Mouse (Mus musculus) kidney, postnatal 25 days (tissue): ENCODE data around the gene Fancb.
A peak's percentile ranks its signal among the peaks of the same experiment; 100 is the strongest.

Experiments
- DNase-seq, 2 experiments: peaks; one replicate each; pipeline ENCODE4 v3.0.0; 2021; ENCODE audit warnings: mixed read lengths in 2 of 2

Fancb gene

GRCm38 (mm10) chrX:164980193-164980775 is at the start of gene Fancb, which contains the start of gene Mospd2:
Gene Fancb, plus strand, starts transcription at chrX:164980592.
Gene Mospd2, minus strand, starts transcription at chrX:164980375.
- DNase-seq = peak; percentile 92 to 97

- no peak for DNase-seq
Measured at GRCm38 (mm10) chrX:164941540-164941939, 38.9 kb upstream of the Fancb start.

- DNase-seq = peak; percentile 13 to 52
Measured at GRCm38 (mm10) chrX:164951858-164952576, 28.4 kb upstream of the Fancb start.

- DNase-seq = no peak
Measured at GRCm38 (mm10) chrX:164952601-164953375, 27.6 kb upstream of the Fancb start.

- no peak for DNase-seq
Measured at GRCm38 (mm10) chrX:164965750-164966448, 14.5 kb upstream of the Fancb start.

- DNase-seq = no peak
Measured at GRCm38 (mm10) chrX:164971206-164971605, 9.2 kb upstream of the Fancb start.

GRCm38 (mm10) chrX:164978866-164979265 is 1.5 kb upstream of the Fancb start:
- no peak for DNase-seq

- no peak for DNase-seq
Measured at GRCm38 (mm10) chrX:165003141-165003540, 22.7 kb downstream of the Fancb start.

- DNase-seq = no peak
Measured at GRCm38 (mm10) chrX:165004779-165005324, 24.5 kb downstream of the Fancb start, which contains the start of gene Gm17604. Gene Gm17604, minus strand, starts transcription at chrX:165004829.
